Mouse (Mus musculus) stomach, embryonic 14.5 days (tissue): ENCODE measurements around the gene Gm11037. TPM values are rescaled to one million over a fixed set of nuclear protein-coding genes. Genes with fewer than 3 reads are reported as not detected.

ENCODE experiments used
- ATAC-seq: fragments of 200-750 bp; cut with Nextera tagmentation; 2 replicates; pipeline ENCODE4 v1.8.0; 2017; ENCODE audit warnings: low read depth, moderate TSS enrichment; ENCODE audit not compliant: insufficient number of reproducible peaks, insufficient read depth, low FRiP score
- H3K27ac ChIP-seq: fragments of 300-500 bp; sonication (generic); 2 replicates; pipeline ENCODE4 v1.5.1; 2014; ENCODE audit warnings: mild to moderate bottlenecking, low read length, moderate library complexity, mixed read lengths
- H3K27me3 ChIP-seq: fragments of 300-500 bp; sonication (generic); 2 replicates; pipeline ENCODE4 v1.6.1; 2014; ENCODE audit warnings: low read length, control low read depth, mixed read lengths; ENCODE audit not compliant: control insufficient read depth, insufficient read depth
- H3K36me3 ChIP-seq: fragments of 300-500 bp; sonication (generic); 2 replicates; pipeline ENCODE4 v1.6.1; 2014; ENCODE audit warnings: mild to moderate bottlenecking, control low read depth, low read length, moderate library complexity, mixed read lengths; ENCODE audit not compliant: control insufficient read depth, insufficient read depth
- H3K4me1 ChIP-seq: fragments of 300-500 bp; sonication (generic); 2 replicates; pipeline ENCODE4 v1.6.1; 2014; ENCODE audit warnings: low read length, control low read depth, mixed read lengths; ENCODE audit not compliant: control insufficient read depth, insufficient read depth
- H3K4me2 ChIP-seq: fragments of 300-500 bp; sonication (generic); replicated peaks from 2 replicates; pipeline ENCODE4 v1.6.1; 2014; ENCODE audit warnings: low read depth, low read length, control low read depth
- H3K4me3 ChIP-seq: fragments of 300-500 bp; sonication (generic); 2 replicates; pipeline ENCODE4 v1.5.1; 2014; ENCODE audit warnings: low read depth, low read length, control low read depth
- H3K9ac ChIP-seq: fragments of 300-500 bp; sonication (generic); replicated peaks from 2 replicates; pipeline ENCODE4 v1.6.1; 2014; ENCODE audit warnings: low read depth, mild to moderate bottlenecking, control low read depth, low read length, moderate library complexity, mixed read lengths
- H3K9me3 ChIP-seq: fragments of 300-500 bp; sonication (generic); 2 replicates; pipeline ENCODE4 v1.6.1; 2016; ENCODE audit warnings: low read depth, low read length, control low read depth; ENCODE audit not compliant: control insufficient read depth
- WGBS: fragments of 180-500 bp; shearing (Covaris S2); extraction: QIAGEN DNeasy Blood & Tissue Kit; methylation state at CpG from one replicate; pipeline ENCODE4 v1.1.7; 2014; 5-methylcytosine and 5-hydroxymethylcytosine counted together
- polyA plus RNA-seq: library from polyadenylated mRNA; unstranded; fragments of >200 nt; fragmentation: Nextera tagmentation; extraction: Ambion mirVana; gene quantifications from 2 replicates; pipeline ENCODE4 v1.2.1, GENCODE M21; 2014

Gm11037 gene
- polyA plus RNA-seq, 1 experiment from 2014 or later = not detected

- H3K27me3 ChIP-seq = no peaks in the 10 kb centered on the region
- peaks cover 4% of the 10 kb centered on the region for H3K4me1 ChIP-seq
- H3K9ac ChIP-seq = no peak overlapping the region
- H3K4me2 ChIP-seq = no peak overlapping the region
- H3K9me3 ChIP-seq = no peaks in the 10 kb centered on the region
- 74% methylated on average over 7 of the region's 7 CpGs for WGBS
- H3K27ac ChIP-seq = no peak overlapping the region
- H3K36me3 ChIP-seq = no peaks in the 10 kb centered on the region
- no peak for ATAC-seq
- no peak overlapping the region for H3K4me3 ChIP-seq
Measured at GRCm38 (mm10) chr2:131163924-131164323, 30.6 kb downstream of the Gm11037 start.

GRCm38 (mm10) chr2:131166172-131166571 lies 32.9 kb downstream of the Gm11037 start:
- no peak overlapping the region for H3K4me2 ChIP-seq
- no peaks in the 10 kb centered on the region for H3K36me3 ChIP-seq
- no peak for ATAC-seq
- H3K4me3 ChIP-seq = no peak overlapping the region
- no peaks in the 10 kb centered on the region for H3K4me1 ChIP-seq
- no peak overlapping the region for H3K27ac ChIP-seq
- no peak overlapping the region for H3K9ac ChIP-seq
- WGBS = 96% methylated on average over 2 of the region's 2 CpGs
- H3K27me3 ChIP-seq = peaks cover 9% of the 10 kb centered on the region; the same call in 1 of the 2 replicates
- H3K9me3 ChIP-seq = no peaks in the 10 kb centered on the region

GRCm38 (mm10) chr2:131167984-131168383 lies 34.7 kb downstream of the Gm11037 start:
- H3K27me3 ChIP-seq = peaks cover 19% of the 10 kb centered on the region; the same call in 1 of the 2 replicates
- no peaks in the 10 kb centered on the region for H3K4me1 ChIP-seq
- WGBS = 77% methylated on average over 6 of the region's 6 CpGs
- H3K9ac ChIP-seq = no peak overlapping the region
- no peak overlapping the region for H3K4me3 ChIP-seq
- no peaks in the 10 kb centered on the region for H3K9me3 ChIP-seq
- H3K4me2 ChIP-seq = no peak overlapping the region
- H3K27ac ChIP-seq = no peak overlapping the region
- ATAC-seq = no peak
- H3K36me3 ChIP-seq = no peaks in the 10 kb centered on the region

- H3K36me3 ChIP-seq = no peaks in the 10 kb centered on the region
- no peak overlapping the region for H3K4me3 ChIP-seq
- no peak overlapping the region for H3K27ac ChIP-seq
- no peaks in the 10 kb centered on the region for H3K9me3 ChIP-seq
- H3K4me1 ChIP-seq = peaks cover 2% of the 10 kb centered on the region; the same call in 1 of the 2 replicates
- H3K27me3 ChIP-seq = peaks cover 19% of the 10 kb centered on the region; the same call in 1 of the 2 replicates
- ATAC-seq = no peak
- no peak overlapping the region for H3K4me2 ChIP-seq
- no peak overlapping the region for H3K9ac ChIP-seq
- 70% methylated on average over 1 of the region's 1 CpGs for WGBS
Measured at GRCm38 (mm10) chr2:131168914-131169313, 35.6 kb downstream of the Gm11037 start.

- peak overlapping the region; percentile 16; the same call in 1 of the 2 replicates for H3K4me3 ChIP-seq
Measured at GRCm38 (mm10) chr2:131170936-131171335, 37.6 kb downstream of the Gm11037 start.

GRCm38 (mm10) chr2:131171401-131172104 lies 38.3 kb downstream of the Gm11037 start:
- no peaks in the 10 kb centered on the region; the same call in 1 of the 2 replicates for H3K36me3 ChIP-seq
- H3K4me2 ChIP-seq = peak overlapping the region; percentile 37
- H3K27ac ChIP-seq = no peak overlapping the region
- peaks cover 19% of the 10 kb centered on the region; the same call in 1 of the 2 replicates for H3K27me3 ChIP-seq
- H3K9me3 ChIP-seq = no peaks in the 10 kb centered on the region
- 8% methylated on average over 43 of the region's 43 CpGs for WGBS
- peaks cover 14% of the 10 kb centered on the region; the same call in 1 of the 2 replicates for H3K4me1 ChIP-seq
- 0 out of 2 replicates have a peak overlapping the region, but pooled peaks have one; percentile 21 for H3K9ac ChIP-seq
- H3K4me3 ChIP-seq = peak overlapping the region; percentile 16; the same call in 1 of the 2 replicates
- ATAC-seq = peak; percentile 29; the same call in 1 of the 2 replicates

More at GRCm38 (mm10) chr2:131170936-131171335, 37.6 kb downstream of the Gm11037 start:
- WGBS = 28% methylated on average over 9 of the region's 9 CpGs
- Histone ChIP-seq H3K9me3 (no peaks in the 10 kb centered on the region), H3K27ac (no peak overlapping the region), H3K9ac (no peak overlapping the region), H3K4me2 (peak overlapping the region; percentile 37), H3K36me3 (no peaks in the 10 kb centered on the region; the same call in 1 of the 2 replicates), H3K4me1 (peaks cover 12% of the 10 kb centered on the region; the same call in 1 of the 2 replicates), H3K27me3 (peaks cover 19% of the 10 kb centered on the region; the same call in 1 of the 2 replicates)
- no peak for ATAC-seq

GRCm38 (mm10) chr2:131172322-131172721 lies 39.0 kb downstream of the Gm11037 start:
- no peak for ATAC-seq
- WGBS = 42% methylated on average over 9 of the region's 9 CpGs
- H3K4me1 ChIP-seq = peaks cover 20% of the 10 kb centered on the region; the same call in 1 of the 2 replicates
- no peak overlapping the region for H3K27ac ChIP-seq
- no peaks in the 10 kb centered on the region for H3K9me3 ChIP-seq
- H3K36me3 ChIP-seq = no peaks in the 10 kb centered on the region; the same call in none of the 2 replicates
- H3K9ac ChIP-seq = no peak overlapping the region
- H3K4me2 ChIP-seq = no peak overlapping the region
- no peak overlapping the region for H3K4me3 ChIP-seq
- H3K27me3 ChIP-seq = peaks cover 19% of the 10 kb centered on the region; the same call in 1 of the 2 replicates

GRCm38 (mm10) chr2:131174700-131175099 lies 41.4 kb downstream of the Gm11037 start:
- ATAC-seq = peak; percentile 16; the same call in 1 of the 2 replicates
- H3K27ac ChIP-seq = no peak overlapping the region
- WGBS = 6% methylated on average over 11 of the region's 11 CpGs
- no peaks in the 10 kb centered on the region for H3K9me3 ChIP-seq
- peaks cover 19% of the 10 kb centered on the region; the same call in 1 of the 2 replicates for H3K27me3 ChIP-seq
- H3K4me2 ChIP-seq = peak overlapping the region; percentile 76
- peaks cover 6% of the 10 kb centered on the region for H3K36me3 ChIP-seq
- no peak overlapping the region for H3K9ac ChIP-seq
- H3K4me3 ChIP-seq = peak overlapping the region; percentile 25
- H3K4me1 ChIP-seq = peaks cover 36% of the 10 kb centered on the region
